Mouse (Mus musculus) layer of hippocampus, postnatal 36 days (tissue): ENCODE data around the gene Lrat. TPM values are rescaled to one million over a fixed set of nuclear protein-coding genes. Genes with fewer than 3 reads are reported as not detected.

Experiments used
- DNase-seq, 2 experiments: peaks; one replicate each; pipeline ENCODE4 v3.0.0; 2022
- total RNA-seq, 2 experiments: library from RNA; stranded (reverse); gene quantifications; 2 replicates each; pipeline ENCODE4 v1.2.3; 2021

Lrat gene
- not detected for total RNA-seq

GRCm38 (mm10) chr3:82903613-82904205, at the start of gene Lrat:
Lrat (minus strand) TSS chr3:82903973.
- DNase-seq, result no peak

- DNase-seq, result no peak
These were observed 48.6 kb upstream of the Lrat start for GRCm38 (mm10) chr3:82952173-82952962.

- DNase-seq, result no peak
These were observed 46.9 kb upstream of the Lrat start for GRCm38 (mm10) chr3:82950639-82951038.

- no peak for DNase-seq
These were observed 46.4 kb upstream of the Lrat start for GRCm38 (mm10) chr3:82950208-82950607.

GRCm38 (mm10) chr3:82946375-82947107, 42.8 kb upstream of the Lrat start:
- no peak for DNase-seq

GRCm38 (mm10) chr3:82927917-82928316, 24.1 kb upstream of the Lrat start:
- DNase-seq, result no peak

- no peak for DNase-seq
These were observed 11.9 kb upstream of the Lrat start for GRCm38 (mm10) chr3:82915632-82916031.

GRCm38 (mm10) chr3:82908671-82909070, 4.9 kb upstream of the Lrat start:
- DNase-seq, result no peak

GRCm38 (mm10) chr3:82904211-82904908, 587 bp upstream of the Lrat start:
- DNase-seq, result no peak

GRCm38 (mm10) chr3:82902757-82903612, 788 bp downstream of the Lrat start:
- DNase-seq, result no peak

GRCm38 (mm10) chr3:82888842-82889241, 14.9 kb downstream of the Lrat start:
- DNase-seq, result no peak

- DNase-seq, result no peak
These were observed 26.5 kb downstream of the Lrat start for GRCm38 (mm10) chr3:82877258-82877657.

GRCm38 (mm10) chr3:82876372-82876739, 27.4 kb downstream of the Lrat start, which contains the start of gene Rbm46:
Rbm46 (minus strand) TSS chr3:82876483.
- DNase-seq, result peak; percentile 60 to 75

GRCm38 (mm10) chr3:82875671-82876371, 28.0 kb downstream of the Lrat start:
- DNase-seq, result no peak

GRCm38 (mm10) chr3:82857414-82858077, 46.2 kb downstream of the Lrat start:
- peak in 1 of 2 experiments; percentile 18 for DNase-seq

Other genes with a start within 250 kb of the Lrat start
- gene Rbm46, start 27.5 kb downstream of the Lrat start, total RNA-seq, result 1 to 10 TPM in 1 of 2 experiments, under 1 TPM in 1; 0.80 to 1.0 TPM
- gene Fgg, start 103.8 kb upstream of the Lrat start, total RNA-seq, result not detected
- not detected for gene Fga, start 122.1 kb upstream of the Lrat start, total RNA-seq
- not detected for gene Fgb, start 145.9 kb upstream of the Lrat start, total RNA-seq
- gene Plrg1, start 151.5 kb upstream of the Lrat start, total RNA-seq, result 10 to 100 TPM; 47.2 to 50.8 TPM
- gene Dchs2, start 224.0 kb upstream of the Lrat start, total RNA-seq, result 1 to 10 TPM; 3.5 to 3.7 TPM